Mouse (Mus musculus) heart, postnatal 0 days (tissue): ENCODE results near the gene Otogl. TPM values are rescaled to one million over a fixed set of nuclear protein-coding genes. Genes with fewer than 3 reads are reported as not detected.

Source experiments
- ATAC-seq: fragments of 200-750 bp; cut with Nextera tagmentation; 2 replicates; pipeline ENCODE4 v1.8.0; 2017; ENCODE audit warnings: low read depth, moderate number of reproducible peaks, moderate library complexity; ENCODE audit not compliant: insufficient read depth
- DNase-seq: peaks from one replicate; pipeline ENCODE4 v3.0.0-alpha.2; 2016; ENCODE audit warnings: low spot score
- H3K27ac ChIP-seq: fragments of 300-500 bp; sonication (generic); 2 replicates; pipeline ENCODE4 v1.5.1; 2014; ENCODE audit warnings: low read depth, mild to moderate bottlenecking
- H3K27me3 ChIP-seq: fragments of 300-500 bp; sonication (generic); 2 replicates; pipeline ENCODE4 v1.6.1; 2014; ENCODE audit warnings: low read length, mixed read lengths; ENCODE audit not compliant: control insufficient read depth, insufficient read depth
- H3K36me3 ChIP-seq: fragments of 300-500 bp; sonication (generic); replicated peaks from 2 replicates; pipeline ENCODE4 v1.6.1; 2014; ENCODE audit warnings: low read length, mixed read lengths; ENCODE audit not compliant: control insufficient read depth, insufficient read depth
- H3K4me1 ChIP-seq: fragments of 300-500 bp; sonication (generic); 2 replicates; pipeline ENCODE4 v1.6.1; 2014; ENCODE audit warnings: antibody characterized with exemption; ENCODE audit not compliant: control insufficient read depth, insufficient read depth
- H3K4me2 ChIP-seq: fragments of 300-500 bp; sonication (generic); 2 replicates; pipeline ENCODE4 v1.6.1; 2014; ENCODE audit warnings: low read depth, mild to moderate bottlenecking, low read length, moderate library complexity
- H3K4me3 ChIP-seq: fragments of 300-500 bp; sonication (generic); 2 replicates; pipeline ENCODE4 v1.5.1; 2014; ENCODE audit warnings: low read depth, low read length
- H3K9ac ChIP-seq: fragments of 300-500 bp; sonication (generic); replicated peaks from 2 replicates; pipeline ENCODE4 v1.6.1; 2014; ENCODE audit warnings: low read depth, low read length, mixed read lengths
- H3K9me3 ChIP-seq: fragments of 300-500 bp; sonication (generic); replicated peaks from 2 replicates; pipeline ENCODE4 v1.6.1; 2016; ENCODE audit warnings: low read length; ENCODE audit not compliant: control insufficient read depth
- CTCF ChIP-seq: IDR thresholded peaks from 2 replicates; pipeline ENCODE4 v1.5.1; 2016; ENCODE audit warnings: antibody characterized with exemption, control low read depth, low read depth
- EP300 ChIP-seq: IDR thresholded peaks from 2 replicates; pipeline ENCODE4 v1.6.1; 2016; ENCODE audit warnings: antibody characterized with exemption, low read depth
- WGBS: fragments of 180-500 bp; shearing (Covaris S2); extraction: QIAGEN DNeasy Blood & Tissue Kit; methylation state at CpG from one replicate; pipeline ENCODE4 v1.1.7; 2014; 5-methylcytosine and 5-hydroxymethylcytosine counted together
- polyA plus RNA-seq: library from polyadenylated mRNA; unstranded; fragments of >200 nt; fragmentation: Nextera tagmentation; extraction: Ambion mirVana; gene quantifications from 2 replicates; pipeline ENCODE4 v1.2.1, GENCODE M21; 2015
- total RNA-seq: library from RNA; depleted of rRNA; stranded (reverse); fragments of >200 nt; gene quantifications from 2 replicates; pipeline ENCODE4 v1.2.3, GENCODE M21; 2014; ENCODE audit warnings: low replicate concordance; rRNA removed

Gene Otogl
- total RNA-seq = 0.08 TPM in 2 replicates
- polyA plus RNA-seq = 0.10 and 0.15 TPM in 2 replicates

DNA sequence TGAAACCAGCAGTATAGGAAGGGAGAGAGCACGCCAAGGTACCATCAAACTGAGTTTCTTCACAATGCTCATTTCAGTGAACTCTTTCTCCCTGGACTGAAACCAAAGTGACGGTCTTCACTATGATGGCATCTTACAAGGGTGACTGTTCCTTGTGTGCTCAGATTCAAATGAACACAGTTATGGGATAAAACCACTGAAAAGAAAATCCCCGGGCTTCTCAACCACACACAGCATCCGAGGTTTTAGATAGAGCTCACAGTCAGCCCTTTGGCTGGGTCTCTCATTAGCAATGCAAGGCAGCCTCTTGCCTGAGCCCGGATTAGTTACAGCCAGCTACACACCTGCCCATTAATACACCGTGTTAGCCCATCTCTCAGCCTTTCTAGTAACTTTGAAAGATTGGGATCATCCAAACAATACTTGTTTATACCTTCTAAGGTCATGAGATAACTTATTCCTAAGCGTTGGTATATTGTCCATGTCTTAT lies at the start of gene Otogl:
Gene Otogl, minus strand, starts transcription at position 51 of the 490 bp plus-strand sequence.
- WGBS = 62% methylated on average over 7 of the region's 7 CpGs
- ATAC-seq (no peak), DNase-seq (no peak)
- no peak within 1 kb of the TSS for H3K9ac ChIP-seq
- H3K36me3 ChIP-seq = no peaks in the 10 kb centered on the region
- TF ChIP-seq CTCF (no peak), EP300 (no peak)
- H3K27me3 ChIP-seq = no peaks in the 10 kb centered on the region
- H3K4me2 ChIP-seq = no peak within 1 kb of the TSS
- H3K9me3 ChIP-seq = no peaks in the 10 kb centered on the region
- H3K27ac ChIP-seq = no peak within 1 kb of the TSS
- no peak within 1 kb of the TSS for H3K4me3 ChIP-seq
- no peaks in the 10 kb centered on the region for H3K4me1 ChIP-seq

DNA sequence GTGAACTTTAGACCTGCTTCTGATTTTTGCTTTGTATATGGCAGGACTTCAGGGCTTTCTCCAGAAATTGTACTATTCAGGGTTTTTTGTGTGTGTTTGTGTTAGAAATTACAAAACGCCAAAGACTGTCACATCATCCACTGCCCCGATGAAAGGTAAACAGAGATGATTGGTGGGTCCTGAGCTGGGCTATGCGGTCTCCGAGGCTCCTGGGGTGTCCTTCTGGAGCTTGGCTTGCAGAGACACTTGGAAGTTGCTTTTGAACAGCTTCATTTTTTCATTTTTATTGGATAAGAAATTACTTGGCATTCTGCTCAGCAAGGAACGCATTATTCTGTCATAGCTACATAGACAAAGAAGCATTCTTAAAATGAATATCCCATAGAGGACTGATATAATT lies 44.7 kb upstream of the Otogl start:
- H3K4me1 ChIP-seq = no peaks in the 10 kb centered on the region
- no peak overlapping the region for H3K4me3 ChIP-seq
- ATAC-seq (no peak), DNase-seq (no peak)
- no peaks in the 10 kb centered on the region for H3K36me3 ChIP-seq
- no peak overlapping the region for H3K4me2 ChIP-seq
- H3K27me3 ChIP-seq = no peaks in the 10 kb centered on the region
- no peak overlapping the region for H3K27ac ChIP-seq
- no peaks in the 10 kb centered on the region for H3K9me3 ChIP-seq
- TF ChIP-seq EP300 (no peak), CTCF (no peak)
- 82% methylated on average over 5 of the region's 5 CpGs for WGBS
- no peak overlapping the region for H3K9ac ChIP-seq

DNA sequence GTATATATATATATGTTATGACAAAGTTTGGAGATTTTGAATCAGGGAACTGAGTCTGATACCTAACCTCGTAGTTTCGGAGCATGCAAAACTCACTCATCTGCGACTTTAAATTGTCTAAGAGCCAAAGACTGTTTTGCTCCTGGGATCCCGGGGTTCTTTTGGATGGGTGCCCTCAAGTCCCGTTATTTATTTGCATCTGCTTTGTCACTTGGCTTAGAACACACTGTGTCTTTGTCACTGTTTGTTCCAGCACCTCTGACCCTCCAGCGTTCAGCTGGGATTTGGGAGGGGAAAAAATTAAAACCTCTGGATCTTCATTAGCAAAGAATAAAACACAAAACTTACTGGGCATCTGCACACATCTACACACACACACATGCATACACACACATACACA lies 42.5 kb upstream of the Otogl start:
- no peak overlapping the region for H3K4me3 ChIP-seq
- ATAC-seq = no peak
- no peaks in the 10 kb centered on the region for H3K27me3 ChIP-seq
- WGBS = 67% methylated on average over 6 of the region's 6 CpGs
- H3K9ac ChIP-seq = no peak overlapping the region
- no peaks in the 10 kb centered on the region for H3K4me1 ChIP-seq
- H3K4me2 ChIP-seq = no peak overlapping the region
- no peaks in the 10 kb centered on the region for H3K36me3 ChIP-seq
- no peak for DNase-seq
- TF ChIP-seq CTCF = no peak
- TF ChIP-seq EP300 = no peak
- no peak overlapping the region for H3K27ac ChIP-seq
- H3K9me3 ChIP-seq = no peaks in the 10 kb centered on the region

- DNase-seq (no peak), ATAC-seq (no peak)
- 50% methylated on average over 6 of the region's 6 CpGs for WGBS
- H3K4me1 ChIP-seq = peaks cover 4% of the 10 kb centered on the region; the same call in 1 of the 2 replicates
- no peak overlapping the region for H3K9ac ChIP-seq
- no peaks in the 10 kb centered on the region for H3K27me3 ChIP-seq
- no peak overlapping the region for H3K27ac ChIP-seq
- H3K36me3 ChIP-seq = no peaks in the 10 kb centered on the region
- no peak overlapping the region for H3K4me2 ChIP-seq
- no peaks in the 10 kb centered on the region for H3K9me3 ChIP-seq
- TF ChIP-seq CTCF = no peak
- TF ChIP-seq EP300 = no peak
- H3K4me3 ChIP-seq = no peak overlapping the region
Observed at GRCm38 (mm10) chr10:107951596-107951995, 39.7 kb upstream of the Otogl start.

- Histone ChIP-seq H3K27me3 (no peaks in the 10 kb centered on the region), H3K4me1 (peaks cover 4% of the 10 kb centered on the region; the same call in 1 of the 2 replicates), H3K9me3 (no peaks in the 10 kb centered on the region), H3K4me2 (no peak overlapping the region), H3K4me3 (no peak overlapping the region), H3K9ac (no peak overlapping the region), H3K27ac (no peak overlapping the region), H3K36me3 (no peaks in the 10 kb centered on the region)
- DNase-seq (no peak), ATAC-seq (no peak; the same call in 1 of the 2 replicates)
- TF ChIP-seq CTCF (peak; percentile 41), EP300 (no peak)
- WGBS = 86% methylated on average over 5 of the region's 5 CpGs
Observed at GRCm38 (mm10) chr10:107949945-107950344, 38.0 kb upstream of the Otogl start.

- 37% methylated on average over 8 of the region's 8 CpGs for WGBS
- H3K9me3 ChIP-seq = no peaks in the 10 kb centered on the region
- TF ChIP-seq CTCF (no peak), EP300 (no peak)
Observed at GRCm38 (mm10) chr10:107948647-107949046, 36.7 kb upstream of the Otogl start.

More at GRCm38 (mm10) chr10:107948647-107949046, 36.7 kb upstream of the Otogl start:
- Histone ChIP-seq H3K36me3 (no peaks in the 10 kb centered on the region), H3K4me1 (peaks cover 4% of the 10 kb centered on the region; the same call in 1 of the 2 replicates), H3K4me2 (no peak overlapping the region), H3K27me3 (no peaks in the 10 kb centered on the region), H3K27ac (no peak overlapping the region), H3K4me3 (no peak overlapping the region), H3K9ac (no peak overlapping the region)
- DNase-seq = no peak
- no peak for ATAC-seq
